Mouse (Mus musculus) hindbrain, embryonic 12.5 days (tissue): ENCODE data around the gene Bmt2. TPM values are rescaled to one million over a fixed set of nuclear protein-coding genes. Genes with fewer than 3 reads are reported as not detected.

Experiments used
- ATAC-seq: fragments of 200-750 bp; cut with Nextera tagmentation; 2 replicates; pipeline ENCODE4 v1.8.0; 2017; ENCODE audit warnings: moderate TSS enrichment; ENCODE audit not compliant: low FRiP score
- H3K27ac ChIP-seq: fragments of 300-500 bp; sonication (generic); 2 replicates; pipeline ENCODE4 v1.5.1; 2016; ENCODE audit warnings: mild to moderate bottlenecking
- H3K27me3 ChIP-seq: fragments of 300-500 bp; sonication (generic); 2 replicates; pipeline ENCODE4 v1.6.1; 2016; ENCODE audit warnings: mild to moderate bottlenecking
- H3K36me3 ChIP-seq: fragments of 300-500 bp; sonication (generic); 2 replicates; pipeline ENCODE4 v1.6.1; 2016; ENCODE audit warnings: mild to moderate bottlenecking
- H3K4me1 ChIP-seq: fragments of 300-500 bp; sonication (generic); 2 replicates; pipeline ENCODE4 v1.6.1; 2016
- H3K4me2 ChIP-seq: fragments of 300-500 bp; sonication (generic); replicated peaks from 2 replicates; pipeline ENCODE4 v1.6.1; 2016; ENCODE audit warnings: mild to moderate bottlenecking
- H3K4me3 ChIP-seq: fragments of 300-500 bp; sonication (generic); 2 replicates; pipeline ENCODE4 v1.5.1; 2016; ENCODE audit warnings: mild to moderate bottlenecking
- H3K9ac ChIP-seq: fragments of 300-500 bp; sonication (generic); 2 replicates; pipeline ENCODE4 v1.6.1; 2016; ENCODE audit warnings: mild to moderate bottlenecking, moderate library complexity
- H3K9me3 ChIP-seq: fragments of 300-500 bp; sonication (generic); replicated peaks from 2 replicates; pipeline ENCODE4 v1.6.1; 2016; ENCODE audit warnings: mild to moderate bottlenecking
- WGBS: fragments of 180-500 bp; shearing (Covaris S2); methylation state at CpG from one replicate; pipeline ENCODE4 v1.1.7; 2016; 5-methylcytosine and 5-hydroxymethylcytosine counted together
- polyA plus RNA-seq: library from polyadenylated mRNA; unstranded; fragments of >200 nt; fragmentation: Nextera tagmentation; extraction: Ambion mirVana; gene quantifications from 2 replicates; pipeline ENCODE4 v1.2.1, GENCODE M21; 2016

Gene Bmt2
- polyA plus RNA-seq, 1 experiment from 2014 or later, result 23.8 TPM

- Histone ChIP-seq H3K4me2 (no peak overlapping the region; the same call in 1 of the 2 replicates), H3K27me3 (no peaks in the 10 kb centered on the region), H3K27ac (no peak overlapping the region), H3K4me3 (no peak overlapping the region), H3K36me3 (no peaks in the 10 kb centered on the region), H3K9me3 (no peaks in the 10 kb centered on the region), H3K4me1 (peaks cover 5% of the 10 kb centered on the region; the same call in 1 of the 2 replicates), H3K9ac (no peak overlapping the region)
- ATAC-seq, result no peak
- 71% methylated on average over 5 of the region's 5 CpGs for WGBS
Observed at GRCm38 (mm10) chr6:13674600-13675305, 3.0 kb downstream of the Bmt2 start.

DNA sequence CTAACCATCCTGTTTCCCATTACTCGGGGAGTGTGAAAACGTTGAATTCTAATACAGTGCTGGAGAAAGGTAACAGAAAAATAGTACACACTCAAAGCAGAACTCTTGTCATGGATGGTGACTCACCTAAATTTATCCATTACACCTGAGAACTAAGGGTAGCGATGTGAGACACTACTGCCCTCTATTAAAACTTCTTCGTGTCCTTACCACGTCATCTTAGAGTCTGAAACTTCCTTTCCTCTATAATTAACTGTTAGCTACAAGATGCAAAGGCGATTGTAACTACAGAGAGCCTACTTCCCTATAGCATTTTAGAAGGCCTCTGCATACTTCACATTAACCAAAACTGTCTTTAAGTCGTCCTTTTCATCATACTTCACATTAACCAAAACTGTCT is 12.1 kb downstream of the Bmt2 start:
- no peaks in the 10 kb centered on the region for H3K4me1 ChIP-seq
- H3K4me3 ChIP-seq, result no peak overlapping the region
- 91% methylated on average over 7 of the region's 7 CpGs for WGBS
- no peak overlapping the region for H3K27ac ChIP-seq
- H3K9ac ChIP-seq, result no peak overlapping the region
- no peak for ATAC-seq
- peaks cover 9% of the 10 kb centered on the region for H3K36me3 ChIP-seq
- no peaks in the 10 kb centered on the region for H3K9me3 ChIP-seq
- H3K4me2 ChIP-seq, result no peak overlapping the region
- no peaks in the 10 kb centered on the region for H3K27me3 ChIP-seq

- Histone ChIP-seq H3K36me3 (peaks cover 9% of the 10 kb centered on the region), H3K27me3 (no peaks in the 10 kb centered on the region), H3K4me3 (no peak overlapping the region), H3K9ac (no peak overlapping the region), H3K27ac (no peak overlapping the region), H3K4me1 (no peaks in the 10 kb centered on the region), H3K9me3 (no peaks in the 10 kb centered on the region), H3K4me2 (no peak overlapping the region)
- WGBS, result 64% methylated on average over 2 of the region's 2 CpGs
- ATAC-seq, result no peak
Observed at GRCm38 (mm10) chr6:13658016-13658415, 19.8 kb downstream of the Bmt2 start.

DNA sequence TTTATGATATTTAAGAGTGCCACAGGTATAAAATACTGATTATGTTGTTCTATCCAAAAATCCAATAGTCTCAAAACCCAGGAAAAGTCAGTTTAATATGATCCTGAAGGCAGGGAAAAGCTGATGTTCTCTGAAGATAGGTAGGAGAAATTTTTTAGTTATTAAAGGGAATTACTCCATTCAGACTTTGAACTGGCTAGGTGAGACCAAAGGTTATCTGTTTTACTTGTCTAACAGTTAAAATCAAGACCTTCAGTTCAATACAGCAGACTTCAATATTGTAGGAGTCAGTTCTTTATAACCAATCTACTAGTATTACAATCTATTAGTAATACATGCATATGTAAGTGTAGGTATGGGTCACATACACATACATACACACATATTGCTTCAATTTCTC is 23.7 kb downstream of the Bmt2 start:
- no peak for ATAC-seq
- H3K9me3 ChIP-seq, result no peaks in the 10 kb centered on the region
- H3K4me3 ChIP-seq, result no peak overlapping the region
- no peaks in the 10 kb centered on the region for H3K27me3 ChIP-seq
- H3K27ac ChIP-seq, result no peak overlapping the region
- no peak overlapping the region for H3K4me2 ChIP-seq
- no peak overlapping the region for H3K9ac ChIP-seq
- peaks cover 9% of the 10 kb centered on the region for H3K36me3 ChIP-seq
- no peaks in the 10 kb centered on the region for H3K4me1 ChIP-seq

- Histone ChIP-seq H3K4me1 (no peaks in the 10 kb centered on the region), H3K9me3 (no peaks in the 10 kb centered on the region; the same call in 1 of the 2 replicates), H3K27me3 (no peaks in the 10 kb centered on the region), H3K4me3 (no peak overlapping the region), H3K27ac (no peak overlapping the region), H3K4me2 (no peak overlapping the region), H3K9ac (no peak overlapping the region), H3K36me3 (peaks cover 17% of the 10 kb centered on the region)
- 95% methylated on average over 3 of the region's 3 CpGs for WGBS
- no peak for ATAC-seq
Observed at GRCm38 (mm10) chr6:13652284-13652683, 25.5 kb downstream of the Bmt2 start.

DNA sequence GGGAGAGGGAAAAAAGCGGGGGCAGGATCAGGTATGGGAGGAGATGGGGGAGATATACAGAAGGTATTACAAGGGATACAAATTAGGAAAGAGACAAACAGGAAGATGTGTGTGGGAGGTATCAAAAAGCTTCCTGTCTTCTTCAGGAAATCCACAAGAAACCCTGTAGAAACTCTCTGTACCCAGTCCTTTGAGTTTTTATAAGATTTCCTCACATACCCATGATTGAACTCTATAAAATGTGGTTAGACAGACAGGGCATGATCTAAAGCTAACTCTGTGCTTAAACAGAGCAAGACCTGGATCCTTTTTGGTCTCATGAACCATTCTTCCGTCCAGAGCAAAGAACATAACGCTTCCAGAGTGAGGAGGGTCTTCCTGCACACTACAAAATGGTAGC is 26.9 kb downstream of the Bmt2 start:
- H3K36me3 ChIP-seq, result peaks cover 17% of the 10 kb centered on the region
- H3K4me3 ChIP-seq, result no peak overlapping the region
- H3K27ac ChIP-seq, result no peak overlapping the region
- no peaks in the 10 kb centered on the region for H3K4me1 ChIP-seq
- H3K9ac ChIP-seq, result no peak overlapping the region
- H3K27me3 ChIP-seq, result no peaks in the 10 kb centered on the region
- no peak for ATAC-seq
- H3K4me2 ChIP-seq, result no peak overlapping the region
- H3K9me3 ChIP-seq, result no peaks in the 10 kb centered on the region; the same call in 1 of the 2 replicates
- WGBS, result 93% methylated on average over 3 of the region's 3 CpGs

DNA sequence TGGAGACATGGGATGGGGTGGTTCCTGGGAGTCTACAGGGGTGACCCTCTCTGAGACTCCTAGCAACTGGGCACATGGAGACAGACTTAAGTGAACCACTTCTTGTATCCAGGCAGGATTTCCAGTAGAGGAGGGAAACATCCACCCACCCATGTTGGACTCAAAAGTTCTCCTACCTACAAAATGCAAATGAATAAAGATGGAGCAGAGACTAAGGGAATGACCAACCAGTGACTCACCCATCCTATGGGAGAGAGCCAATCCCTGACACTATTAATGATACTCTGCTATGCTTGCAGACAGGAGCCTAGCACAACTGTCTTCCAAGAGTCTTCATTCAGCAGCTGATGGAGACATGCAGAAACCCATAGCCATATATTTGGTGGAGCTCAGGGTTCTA is 29.5 kb downstream of the Bmt2 start:
- H3K27ac ChIP-seq, result no peak overlapping the region
- H3K9me3 ChIP-seq, result peaks cover 7% of the 10 kb centered on the region; the same call in 1 of the 2 replicates
- no peaks in the 10 kb centered on the region for H3K27me3 ChIP-seq
- ATAC-seq, result no peak
- H3K36me3 ChIP-seq, result peaks cover 17% of the 10 kb centered on the region
- H3K9ac ChIP-seq, result no peak overlapping the region
- H3K4me1 ChIP-seq, result no peaks in the 10 kb centered on the region
- H3K4me3 ChIP-seq, result no peak overlapping the region
- no peak overlapping the region for H3K4me2 ChIP-seq

- Histone ChIP-seq H3K27me3 (no peaks in the 10 kb centered on the region), H3K4me2 (no peak overlapping the region), H3K9me3 (no peaks in the 10 kb centered on the region), H3K9ac (no peak overlapping the region), H3K27ac (no peak overlapping the region), H3K4me3 (no peak overlapping the region), H3K4me1 (no peaks in the 10 kb centered on the region), H3K36me3 (peaks cover 16% of the 10 kb centered on the region; the same call in 1 of the 2 replicates)
- WGBS, result 81% methylated on average over 3 of the region's 3 CpGs
- ATAC-seq, result no peak
Observed at GRCm38 (mm10) chr6:13636582-13636989, 41.2 kb downstream of the Bmt2 start.

DNA sequence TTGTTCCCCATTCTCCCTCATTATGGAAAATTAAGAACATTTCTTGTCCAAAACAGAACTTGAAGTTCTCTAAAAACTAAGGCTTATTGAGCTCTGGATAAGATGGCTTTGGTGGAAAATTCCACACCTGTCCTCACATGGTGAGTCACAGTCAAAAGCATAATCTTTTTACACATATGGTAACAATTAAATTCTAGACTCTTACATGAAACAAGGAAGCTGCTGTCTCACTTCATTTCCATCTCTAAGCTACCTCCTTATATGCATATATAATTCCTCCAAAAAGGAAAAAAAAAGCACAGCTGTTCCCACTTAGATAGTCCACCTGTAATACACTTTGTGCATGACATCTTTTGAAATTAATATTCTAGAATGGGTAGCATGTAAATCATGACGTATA is 45.2 kb downstream of the Bmt2 start:
- H3K36me3 ChIP-seq, result peaks cover 8% of the 10 kb centered on the region; the same call in 1 of the 2 replicates
- no peak overlapping the region for H3K4me3 ChIP-seq
- no peak overlapping the region for H3K4me2 ChIP-seq
- 85% methylated on average over 1 of the region's 1 CpGs for WGBS
- H3K9ac ChIP-seq, result no peak overlapping the region
- no peak for ATAC-seq
- H3K27me3 ChIP-seq, result no peaks in the 10 kb centered on the region
- H3K27ac ChIP-seq, result no peak overlapping the region
- no peaks in the 10 kb centered on the region for H3K9me3 ChIP-seq
- no peaks in the 10 kb centered on the region for H3K4me1 ChIP-seq

DNA sequence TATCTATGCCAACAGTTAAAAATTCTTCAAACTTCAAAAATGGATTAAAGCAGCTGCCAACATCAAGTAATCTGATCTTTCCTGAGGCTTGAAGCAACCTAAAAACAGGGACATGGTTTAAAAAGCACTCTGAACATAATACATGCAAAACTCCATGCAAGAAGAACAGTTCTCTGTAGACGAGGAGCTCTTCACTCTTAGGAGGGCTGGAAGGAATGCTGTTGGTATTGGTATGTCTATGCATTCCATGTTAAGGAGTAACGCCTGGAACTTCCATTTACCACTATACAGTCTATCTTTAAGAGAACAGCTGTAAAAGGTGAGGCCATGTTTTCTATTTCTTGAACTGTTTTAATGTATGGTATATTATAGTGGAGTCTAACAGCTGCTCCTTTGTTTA is 47.2 kb downstream of the Bmt2 start:
- no peak overlapping the region for H3K9ac ChIP-seq
- WGBS, result 69% methylated on average over 2 of the region's 2 CpGs
- no peaks in the 10 kb centered on the region for H3K9me3 ChIP-seq

GRCm38 (mm10) chr6:13619618-13620017 is 58.1 kb downstream of the Bmt2 start:
- H3K9me3 ChIP-seq, result no peaks in the 10 kb centered on the region
- WGBS, result 91% methylated on average over 2 of the region's 2 CpGs

More for the DNA sequence above, 47.2 kb downstream of the Bmt2 start:
- H3K4me1 ChIP-seq, result no peaks in the 10 kb centered on the region
- peaks cover 8% of the 10 kb centered on the region; the same call in 1 of the 2 replicates for H3K36me3 ChIP-seq
- H3K27ac ChIP-seq, result no peak overlapping the region
- H3K27me3 ChIP-seq, result no peaks in the 10 kb centered on the region
- no peak overlapping the region for H3K4me2 ChIP-seq
- ATAC-seq, result no peak
- no peak overlapping the region for H3K4me3 ChIP-seq

GRCm38 (mm10) chr6:13617110-13617509 is 60.7 kb downstream of the Bmt2 start:
- Histone ChIP-seq H3K4me1 (no peaks in the 10 kb centered on the region), H3K9ac (no peak overlapping the region), H3K4me2 (no peak overlapping the region), H3K36me3 (no peaks in the 10 kb centered on the region; the same call in 1 of the 2 replicates), H3K27me3 (no peaks in the 10 kb centered on the region), H3K27ac (no peak overlapping the region), H3K9me3 (no peaks in the 10 kb centered on the region), H3K4me3 (no peak overlapping the region)
- 94% methylated on average over 3 of the region's 3 CpGs for WGBS
- no peak for ATAC-seq

More at GRCm38 (mm10) chr6:13619618-13620017, 58.1 kb downstream of the Bmt2 start:
- Histone ChIP-seq H3K4me3 (no peak overlapping the region), H3K27ac (no peak overlapping the region), H3K36me3 (no peaks in the 10 kb centered on the region; the same call in 1 of the 2 replicates), H3K27me3 (no peaks in the 10 kb centered on the region), H3K4me1 (no peaks in the 10 kb centered on the region), H3K4me2 (no peak overlapping the region), H3K9ac (no peak overlapping the region)
- no peak for ATAC-seq

- Histone ChIP-seq H3K9ac (no peak overlapping the region), H3K27ac (no peak overlapping the region), H3K4me1 (no peaks in the 10 kb centered on the region), H3K4me2 (no peak overlapping the region), H3K9me3 (no peaks in the 10 kb centered on the region), H3K36me3 (no peaks in the 10 kb centered on the region), H3K27me3 (no peaks in the 10 kb centered on the region), H3K4me3 (no peak overlapping the region)
- no peak for ATAC-seq
- WGBS, result 92% methylated on average over 3 of the region's 3 CpGs
Observed at GRCm38 (mm10) chr6:13614568-13614967, 63.2 kb downstream of the Bmt2 start.
